Mouse (Mus musculus) retina, postnatal 1 day (tissue): ENCODE results near the gene Nepro.

ENCODE experiments used
- DNase-seq: peaks from one replicate; pipeline ENCODE4 v3.0.0-alpha.2; 2012

Gene Nepro

GRCm38 (mm10) chr16:44772577-44772976, 48.5 kb downstream of the Nepro start:
- no peak for DNase-seq

GRCm38 (mm10) chr16:44773673-44774072, 49.6 kb downstream of the Nepro start:
- DNase-seq, result no peak

GRCm38 (mm10) chr16:44774201-44774600, 50.1 kb downstream of the Nepro start:
- no peak for DNase-seq

DNA sequence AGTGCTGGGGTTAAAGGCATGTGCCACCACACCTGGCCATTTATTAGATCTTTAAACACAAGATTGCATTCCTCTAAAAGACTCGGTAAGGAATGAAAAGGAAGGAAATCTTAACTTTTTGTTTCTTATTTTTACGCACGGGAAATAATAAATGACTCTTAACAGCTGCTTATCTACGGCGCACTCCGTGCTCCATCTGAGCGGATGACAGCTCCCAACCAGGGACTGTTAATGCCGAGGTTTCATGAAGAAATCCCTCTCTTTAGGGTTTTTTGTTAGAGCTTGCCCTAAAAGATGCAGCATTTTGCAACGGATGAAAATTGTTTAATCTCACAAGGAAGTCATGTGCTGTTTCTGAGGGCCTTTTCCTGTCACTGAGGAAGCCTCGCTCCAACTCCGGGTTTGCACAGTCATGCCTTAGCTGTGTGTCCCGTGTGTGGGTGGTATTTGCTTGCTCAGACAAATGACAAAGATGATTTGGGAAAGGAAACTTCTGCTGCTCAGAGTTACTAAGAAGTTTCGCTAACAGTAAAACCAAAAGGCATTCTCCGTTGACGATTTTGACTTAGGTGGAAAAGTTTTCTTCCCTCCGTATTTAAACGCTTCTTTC, 54.5 kb downstream of the Nepro start:
- no peak for DNase-seq

DNA sequence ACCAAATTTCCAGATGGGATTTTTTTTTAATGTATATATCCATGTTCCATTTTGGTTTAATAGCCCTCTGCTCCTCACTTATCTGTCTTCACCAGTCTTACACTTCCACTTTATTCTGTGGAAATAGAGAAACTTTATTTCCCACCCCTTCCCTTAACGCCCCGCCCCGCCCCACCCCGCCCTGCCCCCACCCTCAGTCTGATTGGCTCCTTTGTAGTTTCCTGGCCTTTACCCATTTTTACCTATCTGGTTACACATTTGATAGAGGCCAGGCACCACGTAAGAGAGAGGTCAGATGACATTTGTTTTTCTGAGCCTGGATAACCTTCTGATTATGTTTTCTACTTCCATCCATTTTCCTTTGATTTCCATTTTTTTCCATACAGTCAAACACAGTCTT, 55.4 kb downstream of the Nepro start:
- DNase-seq, result no peak

DNA sequence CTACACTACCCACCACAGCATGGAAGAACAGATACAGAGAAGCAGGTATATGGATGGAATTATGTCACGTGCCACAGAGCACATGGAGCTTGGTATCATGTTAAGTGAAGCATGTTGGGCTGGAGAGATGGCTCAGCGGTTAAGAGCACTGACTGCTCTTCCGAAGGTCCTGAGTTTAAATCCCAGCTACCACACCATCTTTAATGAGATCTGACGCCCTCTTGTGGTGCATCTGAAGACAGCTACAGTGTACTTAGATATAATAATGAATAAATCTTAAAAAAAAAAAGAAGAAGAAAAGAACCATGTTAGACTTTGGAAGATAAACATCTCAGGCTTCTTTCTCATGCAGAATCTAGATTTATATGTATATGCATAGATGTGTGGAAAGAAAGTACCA, 56.6 kb downstream of the Nepro start:
- DNase-seq, result no peak
